Mouse (Mus musculus): ENCODE data around the gene Dnm2.

DNA sequence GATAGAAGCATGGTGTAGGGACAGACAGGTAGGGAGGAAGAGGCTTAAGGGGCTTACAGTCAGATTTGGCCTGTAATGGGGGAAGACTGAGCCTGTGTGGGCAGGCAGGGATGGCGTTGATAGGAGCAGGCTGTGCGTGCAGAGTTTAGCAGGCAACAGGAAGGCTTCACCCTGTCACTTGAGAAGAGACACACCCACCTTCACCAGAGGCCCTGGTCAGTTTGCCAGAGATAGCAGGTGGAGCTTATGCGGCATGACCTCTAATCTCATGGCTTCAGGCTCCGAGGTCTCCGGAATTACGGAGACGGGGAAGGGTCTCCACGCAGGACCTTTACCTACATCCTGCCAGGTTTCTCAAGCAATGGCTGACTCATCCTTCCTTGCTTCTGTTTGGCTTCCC, 27.2 kb downstream of the Dnm2 start:
- TF ChIP-seq CTCF (IDR thresholded peaks at IDR 0.05; ENCODE audit: low read depth, low read length) (no peak), POLR2A (IDR thresholded peaks at IDR 0.05; ENCODE audit: insufficient read depth, low read length) (no peak), EP300 (IDR thresholded peaks at IDR 0.05; ENCODE audit: insufficient read depth, low read depth, low read length) (no peak)
